Mouse (Mus musculus) erythroid progenitor cell, adult 5-6 weeks (primary cell): ENCODE measurements around the gene Dpf2. TPM values are rescaled to one million over a fixed set of nuclear protein-coding genes. Genes with fewer than 3 reads are reported as not detected.

Source experiments
- ATAC-seq: replicated peaks from 2 replicates; pipeline ENCODE4 v1.8.0; 2016; ENCODE audit warnings: moderate number of reproducible peaks, mild to moderate bottlenecking, moderate TSS enrichment, inconsistent platforms; ENCODE audit not compliant: poor library complexity, low FRiP score, severe bottlenecking
- total RNA-seq, 2 experiments: library from RNA; stranded (forward) in 1 of 2; stranded (reverse) in 1 of 2; fragments of 150-400 nt in 1 of 2; fragments of 186-747, 209-891 nt in 1 of 2; gene quantifications; 2 replicates each; pipeline versions ENCODE4 v1.2.3 to v1.2.4; 2015 to 2017; ENCODE audit warnings: low replicate concordance in 2 of 2

Gene Dpf2
- total RNA-seq, 2 experiments from 2014 or later = 71.7 to 168 TPM

DNA sequence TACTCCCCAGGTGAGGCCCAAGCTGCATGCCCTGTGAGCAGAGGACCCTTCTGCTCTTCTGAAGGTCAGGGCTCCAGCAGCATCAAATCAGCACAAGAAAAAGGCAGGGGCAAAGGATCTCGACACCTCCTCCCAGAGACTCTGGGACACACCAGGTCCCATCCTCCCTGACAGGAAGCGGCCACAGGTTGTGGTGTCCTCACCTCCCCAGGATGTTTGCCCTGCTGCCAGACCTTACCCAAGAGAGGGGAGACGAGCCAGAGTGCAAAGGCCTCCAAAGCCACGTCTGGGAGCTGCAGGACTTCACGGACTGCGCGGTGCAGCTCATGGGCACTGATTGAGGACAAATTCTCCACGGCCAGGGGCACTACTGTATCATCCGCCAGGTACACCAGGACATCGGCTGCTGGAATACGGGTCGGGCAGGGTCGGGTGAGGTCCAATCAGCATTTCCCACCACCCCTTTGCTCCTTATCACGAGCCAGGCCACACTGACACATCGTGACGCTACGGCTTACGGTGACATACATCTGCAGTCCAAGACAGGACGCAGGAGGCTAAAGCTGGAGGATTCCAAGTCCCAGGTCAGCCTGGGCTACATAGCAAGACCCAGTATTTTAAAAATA lies 39.8 kb downstream of the Dpf2 start:
- no peak for ATAC-seq

DNA sequence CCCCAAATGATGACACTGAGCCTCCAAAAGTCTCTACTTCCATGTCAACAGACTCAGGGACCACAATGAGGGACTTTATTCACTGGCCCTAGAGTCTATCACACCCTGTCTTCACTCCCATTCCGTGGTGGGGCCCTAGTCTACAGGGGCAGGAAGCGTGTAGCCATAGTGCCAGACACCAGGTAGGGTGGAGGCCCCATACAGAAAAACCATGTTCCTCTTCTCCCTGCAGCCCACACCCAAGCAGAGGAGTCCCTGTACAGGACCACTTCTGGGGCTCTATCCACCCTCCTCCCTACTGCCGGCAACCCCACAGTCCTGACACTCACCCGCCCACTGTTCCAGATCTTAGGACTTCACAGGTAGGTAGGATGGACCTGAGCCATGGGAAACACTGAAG lies 40.3 kb downstream of the Dpf2 start:
- no peak for ATAC-seq

DNA sequence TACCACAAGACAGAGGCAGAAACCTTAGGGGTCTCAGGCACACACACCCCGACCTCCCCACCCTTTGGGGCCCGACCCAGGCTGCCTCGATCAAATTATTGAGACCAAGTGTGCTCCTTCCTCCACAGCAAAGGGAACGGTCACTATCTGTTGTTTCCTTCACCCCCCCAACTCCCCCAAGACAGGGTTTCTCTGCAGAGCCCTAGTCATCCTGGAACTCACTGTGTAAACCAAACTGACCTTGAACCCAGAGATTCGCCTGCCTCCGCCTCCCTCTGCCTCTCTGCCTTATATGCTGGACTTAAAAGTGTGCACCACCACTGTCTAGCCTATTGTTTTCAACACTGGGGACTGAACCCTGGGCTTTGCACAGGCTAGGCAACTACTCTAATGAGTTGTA lies 41.1 kb downstream of the Dpf2 start:
- no peak for ATAC-seq

DNA sequence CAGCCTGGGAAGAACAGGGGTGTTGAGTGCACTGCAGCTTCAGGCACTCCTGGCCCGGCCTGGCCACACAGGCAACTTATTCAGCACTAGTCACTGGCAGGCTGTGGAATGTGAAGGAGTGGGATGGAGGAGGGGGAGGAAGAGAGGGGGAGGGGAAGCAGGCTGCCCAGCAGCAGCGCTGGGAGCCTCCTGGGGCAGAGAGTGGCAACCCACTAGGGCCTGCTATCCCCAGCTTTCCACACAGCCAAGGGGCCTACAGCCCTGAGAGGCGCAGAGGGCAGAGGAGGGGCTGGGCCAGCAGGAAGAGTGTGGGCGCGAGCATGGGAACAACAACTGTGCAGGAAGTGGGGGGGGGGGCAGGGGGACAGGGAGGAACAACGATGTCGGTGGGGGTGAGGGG lies 41.5 kb downstream of the Dpf2 start:
- no peak for ATAC-seq

DNA sequence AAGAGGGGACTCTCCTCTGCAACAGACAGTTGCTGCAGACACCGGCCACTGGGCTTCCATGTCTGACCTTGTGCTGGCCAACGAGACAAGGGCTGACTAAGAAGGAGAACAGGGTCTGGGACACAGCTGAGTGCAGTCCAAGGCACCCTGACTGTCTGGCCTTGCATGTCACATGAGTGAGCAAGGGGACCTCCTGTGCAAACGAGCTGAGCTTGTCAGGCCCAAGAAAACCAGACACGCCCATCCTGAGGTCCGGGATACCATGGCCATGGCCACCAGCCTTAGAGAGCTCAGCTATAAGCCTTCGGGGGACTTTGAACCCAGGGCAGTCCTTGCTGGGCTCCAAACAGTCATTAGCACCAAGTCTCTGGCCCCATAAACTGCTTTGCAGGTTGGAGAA lies 44.7 kb downstream of the Dpf2 start:
- ATAC-seq = no peak

DNA sequence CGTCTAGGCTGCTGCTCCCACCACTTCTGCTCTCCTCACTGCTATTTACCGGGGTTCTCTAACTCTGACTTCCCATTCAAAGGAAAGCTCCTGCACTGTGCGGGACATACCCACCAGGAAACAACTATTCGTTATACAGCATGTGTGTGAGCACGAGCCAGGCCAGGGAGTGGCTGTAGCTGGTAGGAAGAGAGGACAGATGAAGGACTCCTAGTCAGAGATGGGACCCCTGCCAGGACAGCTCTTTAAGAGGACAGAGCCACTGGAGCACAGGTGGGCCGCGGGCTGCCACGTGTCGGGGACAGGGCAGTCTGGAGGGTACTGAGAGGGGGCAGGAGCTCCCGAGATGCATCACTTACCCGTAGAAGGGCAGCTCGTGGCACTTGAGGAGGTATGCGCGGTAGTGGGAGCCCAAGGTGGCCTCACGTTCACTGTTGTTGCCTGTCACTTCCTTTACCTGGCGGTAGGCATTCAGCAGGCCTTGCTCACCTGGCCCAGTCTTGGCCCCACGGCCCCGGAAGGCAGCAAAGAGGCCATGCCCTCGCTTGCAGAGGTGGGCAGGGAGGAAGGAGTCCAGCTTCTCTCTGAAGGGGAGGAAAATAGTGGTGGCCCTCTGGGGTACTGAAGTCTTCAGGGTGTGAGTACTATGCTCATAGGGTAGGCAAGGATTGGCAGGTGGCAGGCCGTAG lies 48.0 kb downstream of the Dpf2 start:
- no peak for ATAC-seq

DNA sequence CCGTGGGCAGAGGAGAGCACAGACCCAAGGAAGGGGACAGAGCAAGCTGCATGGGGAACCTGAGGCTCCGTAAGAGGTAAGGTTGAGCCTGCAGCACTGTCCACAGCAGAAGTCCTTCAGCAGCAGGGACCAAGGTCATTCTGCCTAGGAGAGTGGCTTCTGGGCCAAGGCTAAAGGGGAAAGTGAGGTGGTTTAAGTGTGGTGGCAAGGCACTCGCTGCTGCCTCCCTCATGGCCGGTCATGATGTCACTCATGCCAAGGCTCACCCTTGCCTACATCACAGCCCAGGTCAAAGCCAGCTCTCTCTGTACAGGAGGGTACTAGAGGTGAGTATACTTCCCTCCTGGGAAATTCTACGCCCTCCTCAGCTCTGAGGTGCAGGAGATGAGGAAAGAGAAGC lies 49.0 kb downstream of the Dpf2 start:
- ATAC-seq = no peak

DNA sequence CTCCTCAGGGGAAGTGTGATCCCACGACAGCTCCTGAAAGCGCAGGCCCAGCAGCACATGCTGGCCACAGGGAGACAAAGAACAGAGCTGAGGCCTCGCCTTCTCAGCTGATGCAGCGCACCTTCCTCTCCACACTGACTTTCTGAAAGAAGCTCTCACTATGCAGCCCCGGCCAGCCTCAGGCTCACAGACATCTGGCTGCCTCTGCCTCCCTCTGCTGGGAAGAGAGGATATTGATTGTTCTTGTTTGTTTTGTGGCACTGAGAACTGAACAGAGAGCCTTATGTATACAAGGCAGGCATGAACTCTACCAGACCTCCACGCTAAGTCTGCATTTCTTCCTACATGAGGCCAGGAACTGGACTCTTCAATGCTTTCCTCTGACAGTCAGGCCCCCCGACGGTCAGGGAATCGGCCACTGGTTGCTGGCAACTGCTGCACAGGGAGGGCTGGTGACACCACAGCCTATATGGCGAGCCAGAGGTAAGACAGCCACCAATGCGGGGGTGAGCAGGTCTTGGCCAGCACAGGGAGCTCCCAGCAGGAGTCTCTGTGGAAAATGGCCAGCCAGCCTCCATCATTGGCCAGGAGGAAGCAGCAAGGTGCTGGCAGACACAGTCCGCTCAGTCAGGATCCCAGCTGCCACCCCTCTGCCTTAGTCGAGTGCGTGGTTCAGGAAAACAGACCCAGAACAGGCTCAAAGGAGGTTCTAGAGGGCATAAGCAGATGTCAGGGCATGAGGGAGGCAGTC lies 50.3 kb downstream of the Dpf2 start:
- ATAC-seq = 0 out of 2 replicates have a peak, but pooled peaks have one; percentile 21

DNA sequence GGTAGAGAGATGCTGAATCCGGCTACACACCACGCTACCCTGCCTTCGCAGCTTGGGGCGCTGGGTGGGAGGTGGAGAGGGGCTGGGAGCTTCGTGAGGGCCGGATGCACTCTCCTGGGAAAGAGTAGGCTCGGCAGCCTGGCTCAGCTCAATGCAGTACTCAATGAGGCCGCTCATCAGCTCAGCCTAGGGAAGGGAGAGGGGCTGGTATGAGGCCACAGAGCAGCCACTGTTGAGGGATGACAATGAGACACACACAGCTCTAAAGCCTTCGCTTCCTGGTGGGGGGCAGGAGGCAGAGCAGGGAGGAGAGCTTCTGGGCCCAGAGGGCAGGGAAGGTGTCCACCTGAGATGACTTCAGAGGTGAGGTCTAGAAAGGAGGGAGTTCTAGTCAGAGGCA lies 56.2 kb downstream of the Dpf2 start:
- no peak for ATAC-seq

DNA sequence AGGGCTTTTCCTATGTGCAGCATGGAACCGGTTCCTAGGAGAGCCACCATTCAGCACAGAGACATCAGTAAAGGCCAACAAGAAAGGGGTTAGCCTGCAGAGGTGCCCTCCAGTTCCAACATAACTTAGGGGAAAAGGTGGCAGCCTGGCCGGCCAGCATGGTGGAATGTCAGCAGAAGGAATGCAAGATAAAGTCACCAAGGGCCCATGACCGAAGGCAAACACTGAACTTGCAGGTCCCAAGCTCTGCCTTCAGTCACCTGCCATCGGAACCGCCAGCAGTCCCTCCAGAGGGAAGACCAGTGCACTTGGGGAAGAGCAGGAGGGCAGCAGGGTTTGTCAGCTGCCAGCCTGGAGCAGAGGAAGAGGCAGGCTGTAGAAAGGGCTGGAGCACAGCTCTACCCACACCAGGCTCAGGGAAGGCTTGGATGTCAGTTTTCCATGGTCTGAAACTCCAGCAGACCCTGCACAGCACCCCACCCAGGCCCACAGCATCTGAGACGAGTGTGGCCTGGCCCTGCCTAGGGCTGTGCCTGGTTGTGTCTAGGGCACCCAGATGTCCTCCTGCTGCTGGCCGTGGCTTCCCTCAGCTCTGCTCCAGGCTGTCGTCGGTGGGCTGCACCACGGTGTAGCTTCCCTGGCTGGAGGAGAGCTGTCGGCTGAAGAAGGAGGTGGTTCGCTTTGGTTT lies 60.6 kb downstream of the Dpf2 start:
- no peak for ATAC-seq

DNA sequence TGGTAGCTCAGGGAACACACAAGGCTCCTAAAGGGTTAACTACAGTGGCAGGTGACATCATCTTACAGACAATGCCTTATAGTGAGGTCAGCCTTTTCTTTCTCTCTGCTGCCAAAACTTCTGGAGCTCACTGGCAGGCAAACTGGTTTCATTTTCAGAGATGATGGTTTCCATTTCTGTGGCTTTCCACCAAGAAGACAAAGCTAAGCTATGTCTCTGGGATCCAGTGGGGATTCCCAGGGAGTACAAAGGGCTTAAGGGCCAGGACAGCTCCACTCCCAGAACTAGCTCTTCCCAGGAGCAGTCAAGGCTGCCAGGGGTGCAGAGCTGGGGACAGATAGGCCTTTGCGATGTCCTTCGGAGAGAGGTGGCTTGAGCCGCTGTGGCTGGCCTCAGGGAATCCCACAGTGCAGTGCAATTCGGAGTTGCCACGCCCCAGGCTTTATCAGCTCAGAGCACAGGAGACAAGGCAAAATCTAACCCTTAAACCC lies 61.3 kb downstream of the Dpf2 start:
- ATAC-seq = no peak

DNA sequence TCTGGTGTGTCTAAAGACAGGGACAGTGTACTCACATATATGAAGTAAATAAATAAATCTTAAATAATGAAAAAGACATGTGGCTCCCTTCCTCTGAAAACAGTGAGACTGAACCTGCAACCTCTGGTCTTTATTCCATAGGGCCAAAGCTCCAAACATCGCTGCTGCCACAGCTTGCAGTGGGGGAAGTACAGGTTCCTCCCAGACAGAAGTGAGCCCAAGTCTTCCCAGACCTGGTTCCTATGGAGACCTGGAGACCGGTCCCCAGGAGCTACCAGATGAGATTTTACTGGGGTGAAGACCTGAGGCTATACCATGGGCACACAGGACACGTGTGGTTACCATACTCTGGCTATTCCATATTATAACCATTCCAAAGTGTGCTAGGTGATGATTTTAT lies 62.0 kb downstream of the Dpf2 start:
- ATAC-seq = no peak

DNA sequence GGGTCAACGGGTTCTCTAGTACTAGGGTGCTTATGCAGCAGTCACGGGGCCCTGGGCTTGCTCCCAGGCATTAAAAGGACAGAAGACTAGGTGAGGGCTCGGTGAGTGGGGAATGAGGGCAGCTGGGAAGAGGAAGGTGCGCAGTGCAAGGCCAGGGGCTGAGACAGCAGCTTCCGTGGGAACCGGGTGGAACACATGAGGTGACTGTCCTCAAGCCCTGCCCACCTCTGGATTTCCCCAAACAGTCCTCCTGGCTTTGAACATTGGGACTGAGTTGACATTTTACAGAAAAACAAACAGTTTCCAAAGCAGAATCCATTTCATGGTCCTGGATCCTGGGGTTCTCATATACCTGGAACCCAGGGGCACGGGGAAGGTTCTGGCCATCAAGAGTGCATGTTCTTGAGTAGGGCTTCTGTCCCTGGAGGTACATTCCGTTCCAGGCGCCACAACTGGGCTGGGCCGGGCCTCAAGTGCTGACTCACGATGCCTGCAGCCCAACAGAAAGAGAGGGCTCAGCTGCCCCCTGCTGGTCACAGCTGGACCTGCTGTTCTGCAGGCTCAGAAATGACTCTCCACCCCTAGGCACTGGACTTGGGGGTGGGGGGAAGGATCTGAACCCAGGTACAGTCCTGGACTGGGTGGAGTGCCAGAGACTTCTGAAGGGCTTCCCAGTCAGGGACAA lies 62.8 kb downstream of the Dpf2 start:
- peak; percentile 53 for ATAC-seq

DNA sequence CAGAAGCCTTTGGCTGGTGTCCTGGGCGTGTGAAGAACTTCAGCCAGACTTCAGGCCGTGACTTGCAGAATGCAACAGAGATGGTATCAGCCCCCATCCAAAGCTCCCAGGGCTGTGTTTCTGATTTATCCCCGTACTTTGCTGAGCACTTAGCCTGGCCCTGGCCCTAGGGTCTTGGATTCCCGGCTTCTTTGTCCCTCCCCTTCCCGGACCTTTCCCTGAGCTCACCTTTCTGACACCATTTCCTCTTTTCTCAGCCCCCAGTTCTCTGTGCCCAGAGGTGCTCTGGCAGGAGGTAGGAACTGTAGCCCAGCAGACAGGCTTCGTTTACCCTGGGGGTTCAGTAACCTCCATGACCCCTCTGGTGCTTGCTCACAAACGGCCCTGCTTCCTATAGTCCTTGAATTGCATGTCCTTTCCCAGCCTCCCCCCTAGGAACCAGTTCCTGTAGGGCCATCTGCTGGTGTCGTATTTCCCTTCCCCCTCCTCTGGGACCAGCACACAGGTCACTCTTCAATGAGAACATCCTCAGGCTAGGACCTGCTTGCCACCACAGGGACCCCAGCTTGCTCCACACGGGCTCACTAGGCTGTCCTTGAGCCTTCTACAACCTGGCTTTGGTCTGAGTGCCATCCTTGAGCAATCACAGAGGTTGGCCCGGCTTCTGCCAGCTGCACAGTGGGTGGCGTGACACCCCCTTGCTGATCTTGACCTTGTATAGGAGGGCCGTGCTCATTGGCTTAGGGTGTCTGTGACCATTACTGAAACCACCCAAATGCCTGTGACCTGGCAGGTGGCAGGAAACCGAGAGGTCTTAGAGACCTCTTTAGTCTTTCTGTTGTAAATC lies 63.8 kb downstream of the Dpf2 start:
- ATAC-seq = peak; percentile 17

DNA sequence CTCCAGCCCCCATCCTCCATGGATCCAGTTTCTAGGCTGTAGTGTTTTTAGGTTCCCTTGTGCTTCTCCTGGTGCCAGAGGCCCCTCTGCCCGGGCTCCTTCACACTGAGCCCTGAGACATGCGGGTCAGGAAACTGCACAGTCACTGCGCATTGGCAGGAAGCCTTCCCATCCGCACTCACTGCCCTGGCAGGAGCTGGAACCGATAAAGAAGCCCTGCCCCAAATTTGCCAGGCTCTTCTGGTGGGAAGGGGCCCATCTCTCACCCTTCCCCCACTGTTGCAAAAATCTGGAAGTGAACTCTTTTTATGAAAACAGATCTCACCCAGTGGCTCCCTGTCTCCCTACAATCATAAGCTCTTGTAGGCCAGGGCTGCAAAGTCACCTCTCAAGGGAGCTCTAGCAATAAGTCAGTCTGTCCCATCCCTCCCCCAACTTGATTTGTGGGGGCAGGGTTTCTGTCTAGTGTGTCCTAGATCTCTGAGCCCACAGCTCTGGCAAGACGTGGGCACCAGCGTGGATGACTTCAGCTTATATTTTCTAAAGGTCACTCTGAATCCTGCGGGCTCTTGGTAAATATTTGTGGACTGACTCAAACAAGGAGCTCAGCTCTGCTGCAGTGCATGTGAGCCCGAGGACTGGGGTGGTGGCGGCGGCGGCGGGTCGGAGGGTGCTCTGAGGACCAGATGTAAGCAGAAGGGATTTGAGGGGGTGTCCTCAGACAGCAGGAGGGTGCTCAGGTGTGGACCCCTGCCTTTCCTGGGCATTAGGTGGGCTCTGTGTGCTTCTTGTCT lies 64.6 kb downstream of the Dpf2 start:
- ATAC-seq = peak; percentile 44

DNA sequence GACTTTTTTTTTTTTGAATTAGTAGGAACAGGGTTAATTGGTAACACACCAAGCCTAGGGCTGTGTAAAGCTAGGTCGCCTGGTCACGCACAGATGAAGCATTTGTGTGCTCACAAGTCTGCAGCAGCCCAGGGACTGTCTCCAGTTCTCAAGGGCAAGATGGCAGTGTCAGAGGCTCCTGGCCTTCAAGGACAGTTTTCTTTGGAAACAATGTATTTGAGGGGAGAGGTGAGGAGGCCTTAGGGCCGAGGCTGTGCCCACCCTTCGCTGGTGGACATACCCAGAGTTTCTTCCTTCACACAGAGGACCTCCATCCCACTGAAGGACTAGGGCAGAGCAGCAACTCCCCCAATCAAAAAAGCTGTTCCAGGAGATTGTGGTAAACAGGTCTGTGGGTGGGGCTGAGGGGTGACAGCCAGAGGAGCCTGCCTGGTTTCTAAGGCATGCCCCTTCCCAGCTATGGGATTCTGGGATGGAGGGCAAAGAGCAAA lies 65.5 kb downstream of the Dpf2 start:
- ATAC-seq = no peak

DNA sequence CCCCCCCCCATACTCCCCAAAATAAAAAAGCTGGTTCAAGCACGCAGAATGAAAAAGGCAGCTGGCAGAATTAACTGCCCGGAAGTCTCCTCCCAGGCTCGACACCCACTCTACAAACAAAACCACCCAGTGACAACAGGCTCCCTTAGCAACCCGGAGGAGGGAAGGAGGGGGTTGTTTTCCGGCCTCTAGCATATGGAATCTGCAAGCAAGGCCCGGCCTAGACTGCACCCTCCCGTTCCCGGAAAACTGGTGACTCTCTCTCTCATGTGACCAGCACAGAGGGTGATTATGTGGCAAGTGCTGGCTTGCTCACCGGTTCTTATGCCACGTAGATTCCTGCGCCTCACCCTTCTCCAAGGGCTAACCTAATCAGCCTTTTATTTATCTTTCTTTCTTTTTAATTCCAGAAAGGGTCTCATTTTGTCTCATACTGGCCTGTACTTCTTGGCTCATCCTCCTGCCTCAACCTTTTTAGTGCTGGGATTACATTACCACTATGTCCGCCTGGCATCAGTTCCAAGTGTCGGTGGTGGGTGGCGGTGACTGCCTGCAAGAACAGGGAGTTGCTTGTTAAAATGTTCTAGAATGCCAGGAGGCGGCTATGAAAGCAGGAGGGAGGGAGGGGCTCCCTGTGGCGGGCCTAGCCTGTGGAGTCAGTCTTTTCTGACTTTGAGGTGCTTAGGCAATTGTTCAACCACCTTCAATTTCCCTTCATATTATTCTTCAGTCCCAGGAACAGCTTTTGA lies 66.1 kb downstream of the Dpf2 start:
- no peak for ATAC-seq
